In genomic region chr8:69791415-69792068, GRCm38 (mm10) we compare ENCODE assay signal across 1 mouse cellular context.
A peak's percentile ranks its signal among the peaks of the same experiment; 100 is the strongest.
TF ChIP-seq lines count a peak whose summit lies in the region.

No protein-coding gene starts in this region.

TF ChIP-seq in CH12.LX, 34 proteins besides CTCF, POLR2A, EP300 and RAD21:
- peak; percentile 56; the same call in 1 of the 2 replicates for TF ChIP-seq SIN3A (IDR thresholded peaks at IDR 0.05; ENCODE audit: low read length)
- 0 out of 2 replicates have a peak, but pooled peaks have one; percentile 13 for TF ChIP-seq CHD1 (IDR thresholded peaks at IDR 0.05; ENCODE audit: low read depth, low read length)
- TF ChIP-seq ZNF384 (IDR thresholded peaks at IDR 0.05; ENCODE audit: low read depth, low read length): peak; percentile 78
- TF ChIP-seq SMC3 (IDR thresholded peaks at IDR 0.05; ENCODE audit: low read depth, low read length): no peak
- TF ChIP-seq RCOR1 (conservative IDR thresholded peaks at IDR 0.05; ENCODE audit: low read depth, low read length): no peak
- TF ChIP-seq MYC (IDR thresholded peaks at IDR 0.05; ENCODE audit: low read depth, low read length): peak; percentile 3; the same call in 1 of the 2 replicates
- no peak for TF ChIP-seq ZKSCAN1 (IDR thresholded peaks at IDR 0.05; ENCODE audit: borderline replicate concordance, low read depth, low read length)
